Mouse (Mus musculus) brain, embryonic 14.5 days (tissue): ENCODE measurements around the gene Ccdc12.

Experiments
- CTCF ChIP-seq: fragments of 200-500 bp; IDR thresholded peaks from 2 replicates; pipeline ENCODE4 v1.5.1; 2012; ENCODE audit warnings: inconsistent platforms, mild to moderate bottlenecking, moderate library complexity, borderline replicate concordance; ENCODE audit not compliant: insufficient read depth, insufficient read length; ENCODE audit errors: extremely low read depth
- POLR2A ChIP-seq: fragments of 200-500 bp; IDR thresholded peaks from 2 replicates; pipeline ENCODE4 v1.6.1; 2012; ENCODE audit warnings: mild to moderate bottlenecking, inconsistent platforms, borderline replicate concordance; ENCODE audit not compliant: poor library complexity, insufficient read depth, insufficient read length, severe bottlenecking; ENCODE audit errors: extremely low read depth

- no peak for TF ChIP-seq CTCF
- no peak for TF ChIP-seq POLR2A
Measured at GRCm38 (mm10) chr9:110736362-110736761, 80.1 kb downstream of the Ccdc12 start.
